Mouse (Mus musculus): ENCODE measurements at regions not wholly inside any gene's neighbourhood (a gene's known extent, or its start where the extent isn't known, plus 50 kb on each side); places are given as distances from the start of the nearest gene placed in this dataset.

- DNase-seq (ENCODE audit: low spot score in 2 of 2): no peak
Observed at GRCm38 (mm10) chr15:63557816-63558215, 287.2 kb downstream of the Gsdmc2 start.

- DNase-seq (ENCODE audit: low spot score in 2 of 2): no peak
Observed at GRCm38 (mm10) chr15:63553597-63553996, 291.4 kb downstream of the Gsdmc2 start.

GRCm38 (mm10) chr15:63532337-63533055 is 312.5 kb downstream of the Gsdmc2 start:
- no peak for DNase-seq (ENCODE audit: low spot score in 2 of 2)

- DNase-seq (ENCODE audit: low spot score in 2 of 2): no peak
Observed at GRCm38 (mm10) chr15:63527318-63527717, 317.7 kb downstream of the Gsdmc2 start.

- DNase-seq (ENCODE audit: low spot score in 2 of 2): no peak
Observed at GRCm38 (mm10) chr15:63526820-63527219, 318.2 kb downstream of the Gsdmc2 start.

- DNase-seq (ENCODE audit: low spot score in 2 of 2): no peak
Observed at GRCm38 (mm10) chr15:63517301-63517700, 327.7 kb downstream of the Gsdmc2 start.

- peak; percentile 1 to 4 for DNase-seq (ENCODE audit: low spot score in 2 of 2)
Observed at GRCm38 (mm10) chr15:63500453-63500852, 344.5 kb downstream of the Gsdmc2 start.

GRCm38 (mm10) chr15:63498483-63498882 is 346.5 kb downstream of the Gsdmc2 start:
- DNase-seq (ENCODE audit: low spot score in 2 of 2): peak in 1 of 2 experiments; percentile 7

GRCm38 (mm10) chr15:63497207-63497606 is 347.8 kb downstream of the Gsdmc2 start:
- DNase-seq (ENCODE audit: low spot score in 2 of 2): no peak

- no peak for DNase-seq (ENCODE audit: low spot score in 2 of 2)
Observed at GRCm38 (mm10) chr15:63484910-63485309, 360.1 kb downstream of the Gsdmc2 start.

GRCm38 (mm10) chr15:63484217-63484887 is 360.6 kb downstream of the Gsdmc2 start:
- DNase-seq (ENCODE audit: low spot score in 2 of 2): no peak

GRCm38 (mm10) chr15:63479270-63479805 is 365.6 kb downstream of the Gsdmc2 start:
- no peak for DNase-seq (ENCODE audit: low spot score in 2 of 2)

- DNase-seq (ENCODE audit: low spot score in 2 of 2): no peak
Observed at GRCm38 (mm10) chr15:63466916-63467315, 378.1 kb downstream of the Gsdmc2 start.

GRCm38 (mm10) chr15:63452529-63452928 is 392.4 kb downstream of the Gsdmc2 start:
- no peak for DNase-seq (ENCODE audit: low spot score in 2 of 2)

GRCm38 (mm10) chr15:63446288-63446687 is 398.7 kb downstream of the Gsdmc2 start:
- DNase-seq (ENCODE audit: low spot score in 2 of 2): no peak

GRCm38 (mm10) chr15:63445016-63445415 is 400.0 kb downstream of the Gsdmc2 start:
- DNase-seq (ENCODE audit: low spot score in 2 of 2): no peak

- DNase-seq (ENCODE audit: low spot score in 2 of 2): no peak
Observed at GRCm38 (mm10) chr15:63442146-63442780, 402.7 kb downstream of the Gsdmc2 start.

- no peak for DNase-seq (ENCODE audit: low spot score in 2 of 2)
Observed at GRCm38 (mm10) chr15:63412649-63413048, 432.3 kb downstream of the Gsdmc2 start.

GRCm38 (mm10) chr15:63411771-63412118 is 433.2 kb downstream of the Gsdmc2 start:
- no peak for DNase-seq (ENCODE audit: low spot score in 2 of 2)

GRCm38 (mm10) chr15:63410994-63411770 is 433.8 kb downstream of the Gsdmc2 start:
- no peak for DNase-seq (ENCODE audit: low spot score in 2 of 2)

- no peak for DNase-seq (ENCODE audit: low spot score in 2 of 2)
Observed at GRCm38 (mm10) chr15:63400445-63400844, 444.5 kb downstream of the Gsdmc2 start.

GRCm38 (mm10) chr15:63400011-63400410 is 445.0 kb downstream of the Gsdmc2 start:
- DNase-seq (ENCODE audit: low spot score in 2 of 2): no peak
